Mouse (Mus musculus) lung, embryonic 15.5 days (tissue): ENCODE results near the gene Grn. TPM values are rescaled to one million over a fixed set of nuclear protein-coding genes. Genes with fewer than 3 reads are reported as not detected.

Experiments
- ATAC-seq: fragments of 200-750 bp; cut with Nextera tagmentation; 2 replicates; pipeline ENCODE4 v1.8.0; 2017; ENCODE audit warnings: moderate number of reproducible peaks, borderline replicate concordance; ENCODE audit not compliant: low FRiP score, low TSS enrichment; ENCODE audit errors: extremely low read depth
- H3K27ac ChIP-seq: fragments of 300-500 bp; sonication (generic); 2 replicates; pipeline ENCODE4 v1.5.1; 2015; ENCODE audit warnings: moderate library complexity, mild to moderate bottlenecking, inconsistent platforms
- H3K27me3 ChIP-seq: fragments of 300-500 bp; sonication (generic); 2 replicates; pipeline ENCODE4 v1.6.1; 2015; ENCODE audit warnings: inconsistent platforms
- H3K36me3 ChIP-seq: fragments of 300-500 bp; sonication (generic); 2 replicates; pipeline ENCODE4 v1.6.1; 2015; ENCODE audit warnings: inconsistent platforms
- H3K4me1 ChIP-seq: fragments of 300-500 bp; sonication (generic); 2 replicates; pipeline ENCODE4 v1.6.1; 2015; ENCODE audit warnings: inconsistent platforms
- H3K4me2 ChIP-seq: fragments of 300-500 bp; sonication (generic); 2 replicates; pipeline ENCODE4 v1.6.1; 2015; ENCODE audit warnings: inconsistent platforms, mild to moderate bottlenecking, moderate library complexity
- H3K4me3 ChIP-seq: fragments of 300-500 bp; sonication (generic); 2 replicates; pipeline ENCODE4 v1.5.1; 2015; ENCODE audit warnings: mild to moderate bottlenecking, inconsistent platforms
- H3K9ac ChIP-seq: fragments of 300-500 bp; sonication (generic); 2 replicates; pipeline ENCODE4 v1.6.1; 2015; ENCODE audit warnings: inconsistent platforms
- H3K9me3 ChIP-seq: fragments of 300-500 bp; sonication (generic); 2 replicates; pipeline ENCODE4 v1.6.1; 2016; ENCODE audit warnings: inconsistent platforms
- WGBS: fragments of 180-500 bp; shearing (Covaris S2); methylation state at CpG from one replicate; pipeline ENCODE4 v1.1.7; 2015; 5-methylcytosine and 5-hydroxymethylcytosine counted together
- polyA plus RNA-seq: library from polyadenylated mRNA; unstranded; fragments of >200 nt; fragmentation: Nextera tagmentation; extraction: Ambion mirVana; gene quantifications from 2 replicates; pipeline ENCODE4 v1.2.1, GENCODE M21; 2015

Gene Grn
- polyA plus RNA-seq, 1 experiment from 2014 or later, result 174 TPM

GRCm38 (mm10) chr11:102439093-102440082, 9.3 kb downstream of the Grn start:
- peaks cover 29% of the 10 kb centered on the region for H3K4me1 ChIP-seq
- H3K27ac ChIP-seq, result no peak overlapping the region
- H3K36me3 ChIP-seq, result peaks cover 68% of the 10 kb centered on the region
- no peak for ATAC-seq
- no peak overlapping the region for H3K4me3 ChIP-seq
- no peak overlapping the region for H3K9ac ChIP-seq
- no peaks in the 10 kb centered on the region for H3K9me3 ChIP-seq
- WGBS, result 78% methylated on average over 14 of the region's 14 CpGs
- 0 out of 2 replicates have a peak, but pooled peaks cover 8% of the 10 kb centered on the region for H3K27me3 ChIP-seq
- no peak overlapping the region for H3K4me2 ChIP-seq

GRCm38 (mm10) chr11:102440255-102440654, 10.1 kb downstream of the Grn start:
- H3K36me3 ChIP-seq, result peaks cover 60% of the 10 kb centered on the region
- no peak overlapping the region for H3K9ac ChIP-seq
- no peaks in the 10 kb centered on the region for H3K9me3 ChIP-seq
- 88% methylated on average over 8 of the region's 8 CpGs for WGBS
- H3K27ac ChIP-seq, result no peak overlapping the region
- H3K27me3 ChIP-seq, result 0 out of 2 replicates have a peak, but pooled peaks cover 8% of the 10 kb centered on the region
- H3K4me3 ChIP-seq, result no peak overlapping the region
- no peak overlapping the region for H3K4me2 ChIP-seq
- peaks cover 38% of the 10 kb centered on the region for H3K4me1 ChIP-seq
- ATAC-seq, result no peak

- H3K4me3 ChIP-seq, result no peak overlapping the region
- no peak overlapping the region for H3K4me2 ChIP-seq
- 80% methylated on average over 3 of the region's 3 CpGs for WGBS
- no peak overlapping the region for H3K27ac ChIP-seq
- H3K9me3 ChIP-seq, result no peaks in the 10 kb centered on the region
- H3K9ac ChIP-seq, result no peak overlapping the region
- no peak for ATAC-seq
- 0 out of 2 replicates have a peak, but pooled peaks cover 8% of the 10 kb centered on the region for H3K27me3 ChIP-seq
- peaks cover 49% of the 10 kb centered on the region for H3K36me3 ChIP-seq
- peaks cover 50% of the 10 kb centered on the region for H3K4me1 ChIP-seq
Observed at GRCm38 (mm10) chr11:102441434-102441833, 11.3 kb downstream of the Grn start.

GRCm38 (mm10) chr11:102442089-102442488, 12.0 kb downstream of the Grn start:
- 0 out of 2 replicates have a peak, but pooled peaks cover 8% of the 10 kb centered on the region for H3K27me3 ChIP-seq
- ATAC-seq, result no peak
- no peak overlapping the region for H3K27ac ChIP-seq
- H3K4me2 ChIP-seq, result no peak overlapping the region
- H3K9ac ChIP-seq, result no peak overlapping the region
- 90% methylated on average over 6 of the region's 6 CpGs for WGBS
- no peak overlapping the region for H3K4me3 ChIP-seq
- H3K9me3 ChIP-seq, result no peaks in the 10 kb centered on the region
- peaks cover 45% of the 10 kb centered on the region for H3K36me3 ChIP-seq
- peaks cover 49% of the 10 kb centered on the region for H3K4me1 ChIP-seq

GRCm38 (mm10) chr11:102443740-102444139, 13.6 kb downstream of the Grn start:
- Histone ChIP-seq H3K9me3 (no peaks in the 10 kb centered on the region), H3K36me3 (peaks cover 37% of the 10 kb centered on the region), H3K27me3 (0 out of 2 replicates have a peak, but pooled peaks cover 8% of the 10 kb centered on the region), H3K4me2 (no peak overlapping the region), H3K4me1 (peaks cover 44% of the 10 kb centered on the region), H3K27ac (no peak overlapping the region), H3K9ac (no peak overlapping the region), H3K4me3 (no peak overlapping the region)
- WGBS, result 68% methylated on average over 11 of the region's 12 CpGs
- ATAC-seq, result no peak

GRCm38 (mm10) chr11:102444321-102444720, 14.2 kb downstream of the Grn start:
- Histone ChIP-seq H3K4me2 (no peak overlapping the region), H3K4me3 (no peak overlapping the region), H3K27ac (no peak overlapping the region), H3K27me3 (peaks cover 5% of the 10 kb centered on the region; the same call in 1 of the 2 replicates), H3K4me1 (peaks cover 49% of the 10 kb centered on the region), H3K36me3 (peaks cover 31% of the 10 kb centered on the region), H3K9me3 (no peaks in the 10 kb centered on the region), H3K9ac (no peak overlapping the region)
- WGBS, result 72% methylated on average over 3 of the region's 3 CpGs
- no peak for ATAC-seq

- peaks cover 53% of the 10 kb centered on the region for H3K4me1 ChIP-seq
- ATAC-seq, result no peak
- H3K27ac ChIP-seq, result peak overlapping the region; percentile 92; the same call in 1 of the 2 replicates
Observed at GRCm38 (mm10) chr11:102444781-102445180, 14.7 kb downstream of the Grn start.

GRCm38 (mm10) chr11:102445264-102445890, 15.3 kb downstream of the Grn start:
- Histone ChIP-seq H3K27me3 (no peaks in the 10 kb centered on the region; the same call in 1 of the 2 replicates), H3K4me2 (peak overlapping the region; percentile 91), H3K9ac (0 out of 2 replicates have a peak overlapping the region, but pooled peaks have one; percentile 17), H3K36me3 (peaks cover 20% of the 10 kb centered on the region), H3K27ac (peak overlapping the region; percentile 92), H3K9me3 (no peaks in the 10 kb centered on the region), H3K4me1 (peaks cover 56% of the 10 kb centered on the region), H3K4me3 (peak overlapping the region; percentile 96)
- WGBS, result 16% methylated on average over 10 of the region's 10 CpGs
- peak; percentile 20; the same call in 1 of the 2 replicates for ATAC-seq

More at GRCm38 (mm10) chr11:102444781-102445180, 14.7 kb downstream of the Grn start:
- Histone ChIP-seq H3K4me3 (no peak overlapping the region), H3K36me3 (peaks cover 26% of the 10 kb centered on the region), H3K4me2 (peak overlapping the region; percentile 91), H3K9me3 (no peaks in the 10 kb centered on the region), H3K9ac (no peak overlapping the region), H3K27me3 (peaks cover under 1% of the 10 kb centered on the region; the same call in 1 of the 2 replicates)
- WGBS, result 13% methylated on average over 6 of the region's 6 CpGs

GRCm38 (mm10) chr11:102445891-102446361, 15.8 kb downstream of the Grn start:
- WGBS, result 15% methylated on average over 7 of the region's 7 CpGs

GRCm38 (mm10) chr11:102446581-102447461, 16.7 kb downstream of the Grn start:
- H3K4me1 ChIP-seq, result peaks cover 56% of the 10 kb centered on the region
- peak overlapping the region; percentile 92 for H3K27ac ChIP-seq
- no peaks in the 10 kb centered on the region; the same call in 1 of the 2 replicates for H3K27me3 ChIP-seq
- peaks cover 9% of the 10 kb centered on the region for H3K36me3 ChIP-seq
- peak; percentile 35 for ATAC-seq
- H3K4me2 ChIP-seq, result peak overlapping the region; percentile 91
- H3K9ac ChIP-seq, result peak overlapping the region; percentile 98
- peak overlapping the region; percentile 96 for H3K4me3 ChIP-seq
- no peaks in the 10 kb centered on the region for H3K9me3 ChIP-seq
- WGBS, result under 1% methylated on average over 42 of the region's 49 CpGs

More at GRCm38 (mm10) chr11:102445891-102446361, 15.8 kb downstream of the Grn start:
- H3K27me3 ChIP-seq, result no peaks in the 10 kb centered on the region; the same call in 1 of the 2 replicates
- peaks cover 56% of the 10 kb centered on the region for H3K4me1 ChIP-seq
- peak; percentile 45 for ATAC-seq
- peak overlapping the region; percentile 92 for H3K27ac ChIP-seq
- H3K4me2 ChIP-seq, result peak overlapping the region; percentile 91
- no peaks in the 10 kb centered on the region for H3K9me3 ChIP-seq
- H3K36me3 ChIP-seq, result peaks cover 17% of the 10 kb centered on the region
- H3K9ac ChIP-seq, result peak overlapping the region; percentile 98; the same call in 1 of the 2 replicates
- H3K4me3 ChIP-seq, result peak overlapping the region; percentile 96
